Comparison of ENCODE assay signal across 15 mouse cellular contexts in the genomic region with DNA sequence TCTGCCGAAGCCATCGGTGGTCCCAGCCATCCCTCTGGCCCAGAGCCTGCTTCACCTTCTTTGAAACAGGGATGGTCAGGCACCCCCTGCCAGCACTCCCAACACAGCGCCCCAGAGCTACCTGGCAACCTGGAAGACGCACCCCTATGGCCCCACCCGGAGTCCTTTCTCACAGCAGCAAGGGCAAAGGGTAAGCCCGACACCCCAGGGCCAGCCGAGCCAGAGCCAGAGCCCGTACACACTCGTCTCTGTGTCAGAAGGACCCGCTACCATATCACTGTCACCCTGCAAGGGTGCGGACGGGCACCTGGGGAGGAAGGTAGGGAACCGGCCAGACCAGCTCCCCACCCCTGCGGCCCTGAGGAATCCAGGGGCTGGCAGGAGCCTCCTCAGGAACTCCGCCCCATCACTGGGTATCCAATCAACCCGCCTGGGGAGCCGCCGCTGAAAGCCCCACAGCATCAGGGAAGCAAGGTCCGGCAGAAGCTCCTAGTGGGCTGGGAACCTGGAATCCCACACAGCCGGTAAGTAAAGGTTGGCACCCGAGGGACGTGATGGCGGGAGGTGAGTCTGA. TPM values are rescaled to one million over a fixed set of nuclear protein-coding genes. Genes with fewer than 3 reads are reported as not detected.
DNase-seq lines count a peak whose midpoint lies in the region; ATAC-seq lines count a peak whose summit lies in the region.
"Had no signal": no experiment of that assay in that cellular context is flagged by ENCODE, and none has a peak within 500 bp of the region (broad histone marks: within the 10 kb centered on the region; RNA-seq: fewer than 3 reads in every experiment).

No protein-coding gene starts in this region.

- H3K27ac ChIP-seq in embryonic facial prominence, embryonic 10.5 days (replicated peaks): no peak overlapping the region; the same call in 1 of the 2 replicates
- no peak overlapping the region for H3K27ac ChIP-seq in intestine, embryonic 14.5 days (ENCODE audit: low read depth)
- H3K27ac ChIP-seq: hindbrain, embryonic 13.5 days; liver, embryonic 15.5 days had no signal

- peak overlapping the region; percentile 36 for H3K4me3 ChIP-seq in embryonic facial prominence, embryonic 10.5 days
- no peak overlapping the region for H3K4me3 ChIP-seq in intestine, embryonic 14.5 days (ENCODE audit: low read depth, low read length)
- H3K4me3 ChIP-seq: hindbrain, embryonic 13.5 days; liver, embryonic 15.5 days had no signal

- H3K4me2 ChIP-seq in intestine, embryonic 14.5 days (ENCODE audit: low read length): peak overlapping the region; percentile 18; the same call in 1 of the 2 replicates
- H3K4me2 ChIP-seq: hindbrain, embryonic 13.5 days; liver, embryonic 15.5 days had no signal

- peak; percentile 30; the same call in 1 of the 2 replicates for ATAC-seq in intestine, embryonic 14.5 days (replicated peaks; ENCODE audit: low FRiP score, low TSS enrichment, low read depth)

- H3K4me1 ChIP-seq in embryonic facial prominence, embryonic 10.5 days: peaks cover 17% of the 10 kb centered on the region
- peaks cover 6% of the 10 kb centered on the region; the same call in 1 of the 2 replicates for H3K4me1 ChIP-seq in intestine, embryonic 14.5 days (replicated peaks; ENCODE audit: control insufficient read depth, insufficient read depth, low read length)

- H3K9ac ChIP-seq in intestine, embryonic 14.5 days (ENCODE audit: low read length): no peak overlapping the region; the same call in 1 of the 2 replicates
- H3K9ac ChIP-seq: hindbrain, embryonic 13.5 days; liver, embryonic 15.5 days had no signal

- H3K9me3 ChIP-seq in embryonic facial prominence, embryonic 10.5 days: no peaks in the 10 kb centered on the region
- no peaks in the 10 kb centered on the region for H3K9me3 ChIP-seq in intestine, embryonic 14.5 days (ENCODE audit: control insufficient read depth, low read length)
- H3K9me3 ChIP-seq: G1E; hindbrain, embryonic 13.5 days; liver, embryonic 15.5 days had no signal

- no peaks in the 10 kb centered on the region for H3K36me3 ChIP-seq in embryonic facial prominence, embryonic 10.5 days (replicated peaks)
- H3K36me3 ChIP-seq in intestine, embryonic 14.5 days (ENCODE audit: control insufficient read depth, insufficient read depth, low read length): no peaks in the 10 kb centered on the region
- H3K36me3 ChIP-seq: G1E; hindbrain, embryonic 13.5 days; liver, embryonic 15.5 days had no signal

- intact Hi-C loops in left cerebral cortex, postnatal 36 days (cut with DNase I): no loop called here

- peak; percentile 46 for DNase-seq in embryonic facial prominence, embryonic 10.5 days (ENCODE audit: low spot score)
- peak; percentile 75 for DNase-seq in intestine, embryonic 14.5 days (ENCODE audit: low spot score)
- peak; percentile 28 to 60 for DNase-seq in kidney, postnatal 36 days
- DNase-seq in lung, postnatal 36 days: peak; percentile 47
- no peak for DNase-seq in embryo, embryonic 10.5 days (ENCODE audit: low spot score)
- DNase-seq in adrenal gland, postnatal 10 days: no peak
- DNase-seq in left cerebral cortex, postnatal 36 days (ENCODE audit: low spot score in 2 of 2): no peak
- DNase-seq: adrenal gland, adult 8-10 months; cerebellum, adult 9-10 months; gastrocnemius, postnatal 14 days; thymus, adult 18-20 months had no signal

- H3K27me3 ChIP-seq in embryonic facial prominence, embryonic 10.5 days (replicated peaks; ENCODE audit: low read depth, poor library complexity, severe bottlenecking): peaks cover 62% of the 10 kb centered on the region
- H3K27me3 ChIP-seq in intestine, embryonic 14.5 days (replicated peaks; ENCODE audit: control insufficient read depth, insufficient read depth, low read length): peaks cover 8% of the 10 kb centered on the region

- WGBS in embryonic facial prominence, embryonic 10.5 days: 20% methylated on average over 23 of the region's 23 CpGs
- WGBS in intestine, embryonic 14.5 days: 14% methylated on average over 23 of the region's 23 CpGs

RNA-seq across cellular contexts. Expression of a gene that starts 4.9 kb away (rescaled TPM):
- polyA plus RNA-seq in embryonic facial prominence, embryonic 10.5 days (2016; fragmentation: Nextera tagmentation; extraction: Ambion mirVana): 4.1 and 7.1 TPM in 2 replicates
- 8.9 and 11.4 TPM in 2 replicates for polyA plus RNA-seq in intestine, embryonic 14.5 days (2014; fragmentation: Nextera tagmentation; extraction: Ambion mirVana)
- total RNA-seq in adrenal gland, postnatal 10 days (2021): under 1 TPM; 0.82 to 0.96 TPM
- total RNA-seq in left cerebral cortex, postnatal 36 days (2021): 1 to 10 TPM; 3.5 to 4.2 TPM
- total RNA-seq: adrenal gland, adult 8-10 months; gastrocnemius, postnatal 14 days had no signal

RNA-seq across cellular contexts. Expression of a gene that starts 11.9 kb away (rescaled TPM):
- polyA plus RNA-seq in embryonic facial prominence, embryonic 10.5 days (2016; fragmentation: Nextera tagmentation; extraction: Ambion mirVana): not detected in 2 replicates
- polyA plus RNA-seq in intestine, embryonic 14.5 days (2014; fragmentation: Nextera tagmentation; extraction: Ambion mirVana): not detected in 2 replicates
- total RNA-seq in adrenal gland, postnatal 10 days (2021): under 1 TPM in 1 of 2 experiments, not detected in 1; 0.24 TPM
- total RNA-seq in left cerebral cortex, postnatal 36 days (2021): not detected
- total RNA-seq: G1E; gastrocnemius, postnatal 14 days; layer of hippocampus, postnatal 25 days had no signal
- polyA plus RNA-seq: G1E; hindbrain, embryonic 13.5 days; liver, embryonic 15.5 days had no signal

RNA-seq across cellular contexts. Expression of a gene that starts 29.4 kb away (rescaled TPM):
- polyA plus RNA-seq in embryonic facial prominence, embryonic 10.5 days (2016; fragmentation: Nextera tagmentation; extraction: Ambion mirVana): 3.5 and 4.5 TPM in 2 replicates
- polyA plus RNA-seq in intestine, embryonic 14.5 days (2014; fragmentation: Nextera tagmentation; extraction: Ambion mirVana): 23.5 and 24.3 TPM in 2 replicates
- 10 to 100 TPM; 30.6 to 33.6 TPM for total RNA-seq in adrenal gland, postnatal 10 days (2021)
- total RNA-seq in left cerebral cortex, postnatal 36 days (2021): 1 to 10 TPM; 1.4 to 2.7 TPM

RNA-seq across cellular contexts. Expression of a gene that starts 36.9 kb away (rescaled TPM):
- 4.5 and 7.1 TPM in 2 replicates for polyA plus RNA-seq in embryonic facial prominence, embryonic 10.5 days (2016; fragmentation: Nextera tagmentation; extraction: Ambion mirVana)
- 5.7 and 8.1 TPM in 2 replicates for polyA plus RNA-seq in intestine, embryonic 14.5 days (2014; fragmentation: Nextera tagmentation; extraction: Ambion mirVana)
- 1 to 10 TPM; 4.1 to 7.5 TPM for total RNA-seq in adrenal gland, postnatal 10 days (2021)
- 10 to 100 TPM; 23.3 to 46.3 TPM for total RNA-seq in left cerebral cortex, postnatal 36 days (2021)

RNA-seq across cellular contexts. Expression of a gene that starts 46.9 kb away (rescaled TPM):
- polyA plus RNA-seq in embryonic facial prominence, embryonic 10.5 days (2016; fragmentation: Nextera tagmentation; extraction: Ambion mirVana): 18.7 and 24.2 TPM in 2 replicates
- polyA plus RNA-seq in intestine, embryonic 14.5 days (2014; fragmentation: Nextera tagmentation; extraction: Ambion mirVana): 0.05 and 0.08 TPM in 2 replicates
- total RNA-seq in adrenal gland, postnatal 10 days (2021): under 1 TPM; 0.18 to 0.36 TPM
- total RNA-seq in left cerebral cortex, postnatal 36 days (2021): not detected
- total RNA-seq: adrenal gland, adult 8-10 months; layer of hippocampus, postnatal 25 days had no signal
- polyA plus RNA-seq: G1E had no signal

Comparison
In these comparisons a context has a peak if more than half of its experiments do, and no peak if none do; other contexts are left out.
1. DNase-seq: peak in embryonic facial prominence, embryonic 10.5 days (single experiment), intestine, embryonic 14.5 days (single experiment), kidney, postnatal 36 days (2 of 2) and lung, postnatal 36 days (single experiment); none in embryo, embryonic 10.5 days (single experiment), adrenal gland, postnatal 10 days (single experiment) and left cerebral cortex, postnatal 36 days (0 of 2).
2. RNA of a gene that starts 29.4 kb away (total RNA-seq): 30.6 to 33.6 TPM in adrenal gland, postnatal 10 days; 1.4 to 2.7 TPM in left cerebral cortex, postnatal 36 days; every median in the first group is over 4 times any median in the second.